Mouse (Mus musculus) intestine, embryonic 14.5 days (tissue): Measurements from ENCODE around the gene Grhpr. TPM values are rescaled to one million over a fixed set of nuclear protein-coding genes. Genes with fewer than 3 reads are reported as not detected.

ENCODE experiments used
- ATAC-seq: fragments of 200-750 bp; cut with Nextera tagmentation; replicated peaks from 2 replicates; pipeline ENCODE4 v1.8.0; 2017; ENCODE audit warnings: low read depth, moderate number of reproducible peaks, moderate TSS enrichment, moderate library complexity; ENCODE audit not compliant: low FRiP score, low TSS enrichment
- DNase-seq: peaks from one replicate; pipeline ENCODE4 v3.0.0-alpha.2; 2018; ENCODE audit warnings: low spot score
- H3K27ac ChIP-seq: fragments of 300-500 bp; sonication (generic); 2 replicates; pipeline ENCODE4 v1.5.1; 2014; ENCODE audit warnings: low read depth, mild to moderate bottlenecking, control low read depth
- H3K27me3 ChIP-seq: fragments of 300-500 bp; sonication (generic); replicated peaks from 2 replicates; pipeline ENCODE4 v1.6.1; 2014; ENCODE audit warnings: low read length, control low read depth; ENCODE audit not compliant: control insufficient read depth, insufficient read depth
- H3K36me3 ChIP-seq: fragments of 300-500 bp; sonication (generic); 2 replicates; pipeline ENCODE4 v1.6.1; 2014; ENCODE audit warnings: low read length, control low read depth; ENCODE audit not compliant: control insufficient read depth, insufficient read depth
- H3K4me1 ChIP-seq: fragments of 300-500 bp; sonication (generic); replicated peaks from 2 replicates; pipeline ENCODE4 v1.6.1; 2014; ENCODE audit warnings: low read length, control low read depth, mixed read lengths; ENCODE audit not compliant: control insufficient read depth, insufficient read depth
- H3K4me2 ChIP-seq: fragments of 300-500 bp; sonication (generic); 2 replicates; pipeline ENCODE4 v1.6.1; 2014; ENCODE audit warnings: low read length
- H3K4me3 ChIP-seq: fragments of 300-500 bp; sonication (generic); 2 replicates; pipeline ENCODE4 v1.5.1; 2014; ENCODE audit warnings: low read depth, low read length, control low read depth, mixed read lengths
- H3K9ac ChIP-seq: fragments of 300-500 bp; sonication (generic); 2 replicates; pipeline ENCODE4 v1.6.1; 2014; ENCODE audit warnings: mild to moderate bottlenecking, low read length
- H3K9me3 ChIP-seq: fragments of 300-500 bp; sonication (generic); 2 replicates; pipeline ENCODE4 v1.6.1; 2016; ENCODE audit warnings: low read length, control low read depth; ENCODE audit not compliant: control insufficient read depth
- WGBS: fragments of 180-500 bp; shearing (Covaris S2); extraction: QIAGEN DNeasy Blood & Tissue Kit; methylation state at CpG from one replicate; pipeline ENCODE4 v1.1.7; 2014; 5-methylcytosine and 5-hydroxymethylcytosine counted together
- polyA plus RNA-seq: library from polyadenylated mRNA; unstranded; fragments of >200 nt; fragmentation: Nextera tagmentation; extraction: Ambion mirVana; gene quantifications from 2 replicates; pipeline ENCODE4 v1.2.1, GENCODE M21; 2014

Grhpr gene
- polyA plus RNA-seq, 1 experiment from 2014 or later: 70.6 TPM

GRCm38 (mm10) chr4:44967402-44967801 lies 13.8 kb upstream of the Grhpr start:
- DNase-seq (no peak), ATAC-seq (no peak)
- Histone ChIP-seq H3K4me1 (no peaks in the 10 kb centered on the region), H3K9me3 (no peaks in the 10 kb centered on the region), H3K27ac (no peak overlapping the region), H3K4me3 (no peak overlapping the region), H3K27me3 (no peaks in the 10 kb centered on the region), H3K4me2 (no peak overlapping the region), H3K9ac (no peak overlapping the region), H3K36me3 (no peaks in the 10 kb centered on the region)
- 86% methylated on average over 8 of the region's 8 CpGs for WGBS

- no peak overlapping the region for H3K27ac ChIP-seq
- WGBS: 91% methylated on average over 7 of the region's 7 CpGs
- no peak for ATAC-seq
Measured at GRCm38 (mm10) chr4:44970056-44970455, 11.1 kb upstream of the Grhpr start.

GRCm38 (mm10) chr4:44970612-44971110 lies 10.5 kb upstream of the Grhpr start:
- Histone ChIP-seq H3K9me3 (no peaks in the 10 kb centered on the region), H3K4me2 (no peak overlapping the region), H3K4me1 (no peaks in the 10 kb centered on the region), H3K27ac (no peak overlapping the region), H3K9ac (no peak overlapping the region), H3K36me3 (no peaks in the 10 kb centered on the region), H3K27me3 (no peaks in the 10 kb centered on the region), H3K4me3 (no peak overlapping the region)
- WGBS: 22% methylated on average over 10 of the region's 10 CpGs
- DNase-seq: peak; percentile 75
- ATAC-seq: no peak

More at GRCm38 (mm10) chr4:44970056-44970455, 11.1 kb upstream of the Grhpr start:
- no peaks in the 10 kb centered on the region for H3K36me3 ChIP-seq
- no peak overlapping the region for H3K9ac ChIP-seq
- H3K4me1 ChIP-seq: no peaks in the 10 kb centered on the region
- no peaks in the 10 kb centered on the region for H3K27me3 ChIP-seq
- no peak for DNase-seq
- no peaks in the 10 kb centered on the region for H3K9me3 ChIP-seq
- no peak overlapping the region for H3K4me3 ChIP-seq
- no peak overlapping the region for H3K4me2 ChIP-seq

- no peaks in the 10 kb centered on the region for H3K27me3 ChIP-seq
- H3K4me1 ChIP-seq: no peaks in the 10 kb centered on the region
- ATAC-seq: 0 out of 2 replicates have a peak, but pooled peaks have one; percentile 34
- H3K27ac ChIP-seq: no peak overlapping the region
- DNase-seq: peak; percentile 88
- no peak overlapping the region; the same call in 1 of the 2 replicates for H3K4me3 ChIP-seq
- H3K9me3 ChIP-seq: no peaks in the 10 kb centered on the region
- H3K36me3 ChIP-seq: no peaks in the 10 kb centered on the region
- no peak overlapping the region for H3K9ac ChIP-seq
- 15% methylated on average over 9 of the region's 9 CpGs for WGBS
- peak overlapping the region; percentile 43 for H3K4me2 ChIP-seq
Measured at GRCm38 (mm10) chr4:44973450-44973849, 7.7 kb upstream of the Grhpr start.

GRCm38 (mm10) chr4:44973871-44974270 lies 7.3 kb upstream of the Grhpr start:
- H3K9me3 ChIP-seq: no peaks in the 10 kb centered on the region
- no peak overlapping the region; the same call in 1 of the 2 replicates for H3K4me3 ChIP-seq
- ATAC-seq: no peak; the same call in 1 of the 2 replicates
- no peak for DNase-seq
- H3K4me1 ChIP-seq: no peaks in the 10 kb centered on the region
- H3K4me2 ChIP-seq: peak overlapping the region; percentile 43
- H3K36me3 ChIP-seq: no peaks in the 10 kb centered on the region
- WGBS: 48% methylated on average over 14 of the region's 14 CpGs
- H3K27ac ChIP-seq: no peak overlapping the region
- no peak overlapping the region for H3K9ac ChIP-seq
- no peaks in the 10 kb centered on the region for H3K27me3 ChIP-seq

GRCm38 (mm10) chr4:44974331-44974730 lies 6.9 kb upstream of the Grhpr start:
- Histone ChIP-seq H3K4me2 (no peak overlapping the region), H3K27ac (no peak overlapping the region), H3K9ac (no peak overlapping the region), H3K27me3 (no peaks in the 10 kb centered on the region), H3K4me3 (no peak overlapping the region), H3K4me1 (no peaks in the 10 kb centered on the region), H3K9me3 (no peaks in the 10 kb centered on the region), H3K36me3 (no peaks in the 10 kb centered on the region)
- DNase-seq (no peak), ATAC-seq (no peak)
- 71% methylated on average over 8 of the region's 8 CpGs for WGBS

GRCm38 (mm10) chr4:44976026-44976615 lies 5.1 kb upstream of the Grhpr start:
- Histone ChIP-seq H3K27ac (no peak overlapping the region), H3K27me3 (no peaks in the 10 kb centered on the region), H3K4me2 (no peak overlapping the region), H3K36me3 (no peaks in the 10 kb centered on the region), H3K9me3 (no peaks in the 10 kb centered on the region), H3K4me3 (no peak overlapping the region), H3K4me1 (no peaks in the 10 kb centered on the region; the same call in 1 of the 2 replicates), H3K9ac (no peak overlapping the region)
- 68% methylated on average over 6 of the region's 6 CpGs for WGBS
- DNase-seq (no peak), ATAC-seq (no peak)

- Histone ChIP-seq H3K4me3 (no peak overlapping the region), H3K9me3 (no peaks in the 10 kb centered on the region), H3K27me3 (no peaks in the 10 kb centered on the region), H3K27ac (no peak overlapping the region), H3K36me3 (no peaks in the 10 kb centered on the region), H3K4me2 (no peak overlapping the region), H3K4me1 (no peaks in the 10 kb centered on the region; the same call in 1 of the 2 replicates), H3K9ac (no peak overlapping the region)
- ATAC-seq (no peak), DNase-seq (no peak)
- 88% methylated on average over 10 of the region's 10 CpGs for WGBS
Measured at GRCm38 (mm10) chr4:44976921-44977710, 4.1 kb upstream of the Grhpr start.
